Mouse (Mus musculus) hindbrain, embryonic 15.5 days (tissue): Measurements from ENCODE around the gene Magi2. TPM values are rescaled to one million over a fixed set of nuclear protein-coding genes. Genes with fewer than 3 reads are reported as not detected.

Experiments used
- ATAC-seq: fragments of 200-750 bp; cut with Nextera tagmentation; 2 replicates; pipeline ENCODE4 v1.8.0; 2017; ENCODE audit warnings: low read depth, moderate number of reproducible peaks, moderate TSS enrichment; ENCODE audit not compliant: low FRiP score
- H3K27ac ChIP-seq: fragments of 300-500 bp; sonication (generic); replicated peaks from 2 replicates; pipeline ENCODE4 v1.5.1; 2015; ENCODE audit warnings: mild to moderate bottlenecking, inconsistent platforms
- H3K27me3 ChIP-seq: fragments of 300-500 bp; sonication (generic); 2 replicates; pipeline ENCODE4 v1.6.1; 2015; ENCODE audit warnings: control low read depth, inconsistent platforms
- H3K36me3 ChIP-seq: fragments of 300-500 bp; sonication (generic); 2 replicates; pipeline ENCODE4 v1.6.1; 2015; ENCODE audit warnings: control low read depth, inconsistent platforms
- H3K4me1 ChIP-seq: fragments of 300-500 bp; sonication (generic); replicated peaks from 2 replicates; pipeline ENCODE4 v1.6.1; 2015; ENCODE audit warnings: control low read depth, inconsistent platforms
- H3K4me2 ChIP-seq: fragments of 300-500 bp; sonication (generic); 2 replicates; pipeline ENCODE4 v1.6.1; 2015; ENCODE audit warnings: moderate library complexity, mild to moderate bottlenecking, inconsistent platforms
- H3K4me3 ChIP-seq: fragments of 300-500 bp; sonication (generic); 2 replicates; pipeline ENCODE4 v1.5.1; 2015; ENCODE audit warnings: mild to moderate bottlenecking, inconsistent platforms
- H3K9ac ChIP-seq: fragments of 300-500 bp; sonication (generic); 2 replicates; pipeline ENCODE4 v1.6.1; 2015; ENCODE audit warnings: inconsistent platforms
- H3K9me3 ChIP-seq: fragments of 300-500 bp; sonication (generic); 2 replicates; pipeline ENCODE4 v1.6.1; 2016; ENCODE audit warnings: control low read depth, inconsistent platforms
- WGBS: fragments of 180-500 bp; shearing (Covaris S2); methylation state at CpG from one replicate; pipeline ENCODE4 v1.1.7; 2015; 5-methylcytosine and 5-hydroxymethylcytosine counted together
- polyA plus RNA-seq: library from polyadenylated mRNA; unstranded; fragments of >200 nt; fragmentation: Nextera tagmentation; extraction: Ambion mirVana; gene quantifications from 2 replicates; pipeline ENCODE4 v1.2.1, GENCODE M21; 2015

Gene Magi2
- 25.5 and 28.4 TPM in 2 replicates for polyA plus RNA-seq

GRCm38 (mm10) chr5:19226866-19227243 is at the start of gene Magi2:
Magi2 (plus strand) TSS chr5:19227036.
- Histone ChIP-seq H3K27ac (peak within 1 kb of the TSS; percentile 85), H3K9me3 (no peaks in the 10 kb centered on the region), H3K36me3 (no peaks in the 10 kb centered on the region), H3K4me3 (peak within 1 kb of the TSS; percentile 85), H3K27me3 (no peaks in the 10 kb centered on the region), H3K4me1 (peaks cover 19% of the 10 kb centered on the region), H3K9ac (peak within 1 kb of the TSS; percentile 77), H3K4me2 (peak within 1 kb of the TSS; percentile 87)
- ATAC-seq: no peak
- 0% methylated on average over 7 of the region's 26 CpGs for whole genome bisulfite sequencing

GRCm38 (mm10) chr5:19178594-19178993 is 48.2 kb upstream of the Magi2 start:
- WGBS: 73% methylated on average over 6 of the region's 6 CpGs

GRCm38 (mm10) chr5:19186175-19186574 is 40.7 kb upstream of the Magi2 start:
- Histone ChIP-seq H3K4me2 (no peak overlapping the region), H3K36me3 (no peaks in the 10 kb centered on the region), H3K4me1 (no peaks in the 10 kb centered on the region), H3K9ac (no peak overlapping the region), H3K9me3 (no peaks in the 10 kb centered on the region), H3K27ac (no peak overlapping the region), H3K4me3 (no peak overlapping the region), H3K27me3 (no peaks in the 10 kb centered on the region)
- 90% methylated on average over 2 of the region's 2 CpGs for WGBS
- ATAC-seq: no peak

More at GRCm38 (mm10) chr5:19178594-19178993, 48.2 kb upstream of the Magi2 start:
- H3K36me3 ChIP-seq: no peaks in the 10 kb centered on the region
- no peak for ATAC-seq
- no peak overlapping the region for H3K4me2 ChIP-seq
- no peak overlapping the region for H3K27ac ChIP-seq
- H3K4me1 ChIP-seq: no peaks in the 10 kb centered on the region
- no peaks in the 10 kb centered on the region for H3K9me3 ChIP-seq
- no peak overlapping the region for H3K4me3 ChIP-seq
- no peaks in the 10 kb centered on the region for H3K27me3 ChIP-seq
- H3K9ac ChIP-seq: no peak overlapping the region

GRCm38 (mm10) chr5:19211665-19212064 is 15.2 kb upstream of the Magi2 start:
- Histone ChIP-seq H3K4me1 (no peaks in the 10 kb centered on the region), H3K4me2 (no peak overlapping the region), H3K4me3 (no peak overlapping the region), H3K27ac (no peak overlapping the region), H3K9ac (no peak overlapping the region), H3K27me3 (no peaks in the 10 kb centered on the region), H3K9me3 (no peaks in the 10 kb centered on the region), H3K36me3 (no peaks in the 10 kb centered on the region)
- WGBS: 85% methylated on average over 3 of the region's 3 CpGs
- no peak for ATAC-seq

- ATAC-seq: peak; percentile 98
- Histone ChIP-seq H3K27ac (peak overlapping the region; percentile 85), H3K4me2 (peak overlapping the region; percentile 87), H3K9me3 (no peaks in the 10 kb centered on the region), H3K4me3 (peak overlapping the region; percentile 85), H3K27me3 (no peaks in the 10 kb centered on the region), H3K9ac (peak overlapping the region; percentile 77), H3K36me3 (no peaks in the 10 kb centered on the region), H3K4me1 (peaks cover 19% of the 10 kb centered on the region)
- under 1% methylated on average over 46 of the region's 51 CpGs for whole genome bisulfite sequencing
These were observed 531 bp upstream of the Magi2 start for GRCm38 (mm10) chr5:19226144-19226865.

DNA sequence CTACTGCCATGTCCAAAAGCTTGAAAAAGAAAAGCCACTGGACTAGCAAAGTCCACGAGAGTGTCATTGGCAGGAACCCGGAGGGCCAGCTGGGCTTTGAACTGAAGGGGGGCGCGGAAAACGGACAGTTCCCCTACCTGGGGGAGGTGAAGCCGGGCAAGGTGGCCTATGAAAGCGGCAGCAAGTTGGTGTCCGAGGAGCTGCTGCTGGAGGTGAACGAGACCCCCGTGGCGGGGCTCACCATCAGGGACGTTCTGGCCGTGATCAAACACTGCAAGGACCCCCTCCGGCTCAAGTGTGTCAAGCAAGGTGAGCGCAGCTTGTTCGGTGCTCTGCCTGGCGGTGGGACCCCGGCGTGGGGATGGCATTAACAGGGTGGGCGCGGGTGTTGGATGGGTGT is 445 bp downstream of the Magi2 start:
- no peaks in the 10 kb centered on the region for H3K36me3 ChIP-seq
- peak overlapping the region; percentile 85 for H3K4me3 ChIP-seq
- peak overlapping the region; percentile 87 for H3K4me2 ChIP-seq
- H3K27me3 ChIP-seq: no peaks in the 10 kb centered on the region
- no peak for ATAC-seq
- peak overlapping the region; percentile 85 for H3K27ac ChIP-seq
- H3K9me3 ChIP-seq: no peaks in the 10 kb centered on the region
- peaks cover 19% of the 10 kb centered on the region for H3K4me1 ChIP-seq
- WGBS: 1% methylated on average over 21 of the region's 21 CpGs
- peak overlapping the region; percentile 77 for H3K9ac ChIP-seq

- peak overlapping the region; percentile 85 for H3K4me3 ChIP-seq
- H3K4me2 ChIP-seq: peak overlapping the region; percentile 87
- peak overlapping the region; percentile 85; the same call in 1 of the 2 replicates for H3K27ac ChIP-seq
- H3K4me1 ChIP-seq: peaks cover 19% of the 10 kb centered on the region
- WGBS: under 1% methylated on average over 14 of the region's 14 CpGs
- H3K9me3 ChIP-seq: no peaks in the 10 kb centered on the region
- H3K9ac ChIP-seq: peak overlapping the region; percentile 77
- ATAC-seq: no peak
- no peaks in the 10 kb centered on the region for H3K27me3 ChIP-seq
- no peaks in the 10 kb centered on the region for H3K36me3 ChIP-seq
These were observed 1.0 kb downstream of the Magi2 start for GRCm38 (mm10) chr5:19227791-19228331.

GRCm38 (mm10) chr5:19241797-19242196 is 15.0 kb downstream of the Magi2 start:
- Histone ChIP-seq H3K9me3 (no peaks in the 10 kb centered on the region), H3K4me3 (no peak overlapping the region), H3K4me1 (no peaks in the 10 kb centered on the region), H3K36me3 (no peaks in the 10 kb centered on the region), H3K9ac (no peak overlapping the region), H3K27ac (no peak overlapping the region), H3K4me2 (no peak overlapping the region), H3K27me3 (no peaks in the 10 kb centered on the region)
- no peak for ATAC-seq

DNA sequence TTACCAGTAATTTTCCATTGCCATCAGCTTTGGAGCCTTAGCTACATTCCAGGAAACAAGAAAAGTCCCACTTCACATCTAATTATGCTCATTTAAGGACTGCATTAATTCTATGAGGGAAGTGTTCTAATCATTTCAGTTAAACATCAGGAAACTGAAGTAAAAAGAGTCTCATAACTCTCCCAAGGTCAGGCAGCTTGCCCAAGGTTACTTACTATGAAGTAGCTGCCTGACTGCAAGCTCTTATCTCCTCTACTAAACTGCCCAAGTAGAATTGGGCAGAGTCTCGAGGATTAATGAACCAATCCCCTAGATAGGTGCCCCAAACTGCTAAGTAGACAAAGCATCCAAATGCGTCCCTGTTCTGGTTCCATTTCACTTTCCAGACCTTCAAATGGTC is 19.6 kb downstream of the Magi2 start:
- 76% methylated on average over 2 of the region's 2 CpGs for WGBS
- Histone ChIP-seq H3K4me2 (no peak overlapping the region), H3K27me3 (no peaks in the 10 kb centered on the region), H3K9ac (no peak overlapping the region), H3K36me3 (no peaks in the 10 kb centered on the region), H3K4me1 (no peaks in the 10 kb centered on the region), H3K4me3 (no peak overlapping the region), H3K27ac (no peak overlapping the region), H3K9me3 (no peaks in the 10 kb centered on the region)
- ATAC-seq: no peak

GRCm38 (mm10) chr5:19247266-19247665 is 20.4 kb downstream of the Magi2 start:
- no peak for ATAC-seq
- no peak overlapping the region for H3K9ac ChIP-seq
- no peaks in the 10 kb centered on the region for H3K9me3 ChIP-seq
- H3K4me2 ChIP-seq: no peak overlapping the region
- no peaks in the 10 kb centered on the region for H3K36me3 ChIP-seq
- no peaks in the 10 kb centered on the region for H3K27me3 ChIP-seq
- H3K4me3 ChIP-seq: no peak overlapping the region
- H3K27ac ChIP-seq: no peak overlapping the region
- no peaks in the 10 kb centered on the region for H3K4me1 ChIP-seq
- 85% methylated on average over 3 of the region's 3 CpGs for WGBS

DNA sequence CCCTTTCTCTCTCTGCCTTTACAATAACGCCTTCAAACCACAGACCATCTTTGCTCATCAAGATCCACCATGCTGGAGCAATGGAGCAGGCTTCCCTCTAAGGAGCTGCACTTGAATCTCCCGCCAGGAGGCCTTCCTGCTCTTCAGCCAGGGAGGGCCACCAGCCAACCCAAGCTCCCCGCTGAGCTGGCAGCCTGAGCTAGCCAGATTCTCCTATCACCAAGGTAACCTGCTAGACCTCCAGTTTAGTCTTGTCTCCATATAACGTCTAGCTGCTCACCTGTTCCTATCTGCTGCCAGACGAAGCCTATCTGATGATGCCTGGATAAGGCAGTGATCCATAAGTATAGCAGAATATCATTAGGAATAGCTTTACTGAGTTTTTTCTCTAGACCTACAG is 36.0 kb downstream of the Magi2 start:
- Histone ChIP-seq H3K27me3 (no peaks in the 10 kb centered on the region), H3K4me2 (no peak overlapping the region), H3K4me3 (no peak overlapping the region), H3K9me3 (no peaks in the 10 kb centered on the region), H3K4me1 (no peaks in the 10 kb centered on the region), H3K27ac (no peak overlapping the region), H3K9ac (no peak overlapping the region), H3K36me3 (no peaks in the 10 kb centered on the region)
- no peak for ATAC-seq
- 54% methylated on average over 5 of the region's 5 CpGs for WGBS

DNA sequence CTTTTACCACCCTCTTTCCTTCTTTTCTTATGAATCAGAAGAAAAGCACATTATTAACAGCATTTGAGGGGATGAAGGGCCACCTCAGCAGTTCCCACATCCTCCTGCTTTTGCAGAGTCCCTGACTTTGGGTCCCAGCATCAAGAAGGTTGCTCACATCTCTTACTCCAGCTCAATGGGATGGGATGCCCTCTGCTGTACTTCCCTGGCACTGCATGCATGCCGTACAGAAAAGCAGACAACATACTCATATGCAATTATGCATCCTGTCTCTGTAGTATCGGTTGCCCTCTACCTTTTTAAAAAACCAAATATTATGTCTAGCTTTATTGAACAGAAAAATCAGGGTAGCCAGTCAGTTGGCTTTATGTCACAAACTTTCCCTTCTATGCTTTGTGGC is 37.8 kb downstream of the Magi2 start:
- ATAC-seq: no peak
- Histone ChIP-seq H3K4me2 (no peak overlapping the region), H3K36me3 (no peaks in the 10 kb centered on the region), H3K4me1 (no peaks in the 10 kb centered on the region), H3K9ac (no peak overlapping the region), H3K27ac (no peak overlapping the region), H3K4me3 (no peak overlapping the region), H3K9me3 (no peaks in the 10 kb centered on the region), H3K27me3 (no peaks in the 10 kb centered on the region)
- 78% methylated on average over 2 of the region's 2 CpGs for WGBS
